Mouse (Mus musculus): ENCODE measurements around the gene Tpbg. TPM values are rescaled to one million over a fixed set of nuclear protein-coding genes. Genes with fewer than 3 reads are reported as not detected.
"Not testable (repeated sequence)": the region's sequence is repeated elsewhere in the genome, so short reads cannot be mapped to it uniquely, and the experiment has no call there.

Gene Tpbg
- polyA plus RNA-seq (2017; shearing (Covaris generic)): not detected

DNA sequence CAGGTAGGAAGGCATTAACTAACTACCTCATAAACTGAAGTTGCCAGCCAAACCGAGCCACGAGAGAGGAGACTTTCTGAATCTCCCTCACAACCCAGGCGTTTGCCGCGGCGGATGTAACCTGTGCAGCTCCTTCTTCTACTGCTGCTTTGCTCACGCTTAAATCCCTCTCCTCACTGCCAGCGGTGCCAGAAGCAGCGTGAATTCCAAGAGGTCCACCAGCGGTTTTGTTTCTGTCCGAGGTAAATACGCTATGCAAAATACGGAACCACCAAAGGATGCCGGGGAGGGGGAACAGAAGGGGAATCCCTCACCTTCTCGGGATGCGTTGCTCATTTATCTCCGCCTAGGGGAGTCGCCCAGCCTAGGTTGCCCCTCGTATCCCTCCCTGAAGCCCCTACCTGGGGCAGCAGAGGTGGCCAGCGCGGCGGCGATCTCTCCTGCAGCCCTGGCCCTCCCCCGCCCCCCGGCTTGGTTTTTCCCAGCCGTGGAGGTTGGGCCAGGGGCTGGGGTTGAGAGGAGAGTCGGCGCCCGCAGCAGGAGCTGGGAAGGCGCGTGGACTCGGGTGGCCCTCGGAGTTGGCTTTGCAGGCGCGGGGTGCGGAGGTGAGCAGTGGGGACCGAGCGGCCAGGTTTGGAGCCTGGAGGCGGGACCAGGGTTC lies at the start of gene Tpbg:
Tpbg (plus strand) TSS at position 30 of the 661 bp plus-strand sequence.
- ATAC-seq: no peak

DNA sequence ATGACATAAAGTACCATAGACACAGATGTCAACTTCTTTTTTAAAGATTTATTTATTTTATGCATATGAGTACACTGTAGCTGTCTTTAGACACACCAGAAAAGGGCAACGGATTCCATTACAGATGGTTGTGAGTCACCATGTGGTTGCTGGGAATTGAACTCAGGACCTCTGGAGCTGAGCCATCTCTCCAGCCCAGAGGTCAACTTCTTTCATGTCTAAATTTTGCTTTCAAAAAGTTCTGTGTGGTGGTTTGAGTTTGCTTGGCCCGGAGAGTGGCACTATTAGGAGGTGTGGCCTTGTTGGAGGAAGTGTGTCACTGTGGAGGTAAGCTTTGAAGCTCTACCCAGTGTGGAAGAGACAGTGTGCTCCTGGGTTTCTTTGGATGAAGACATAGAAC lies 40.2 kb upstream of the Tpbg start:
- not testable (repeated sequence) for ATAC-seq

DNA sequence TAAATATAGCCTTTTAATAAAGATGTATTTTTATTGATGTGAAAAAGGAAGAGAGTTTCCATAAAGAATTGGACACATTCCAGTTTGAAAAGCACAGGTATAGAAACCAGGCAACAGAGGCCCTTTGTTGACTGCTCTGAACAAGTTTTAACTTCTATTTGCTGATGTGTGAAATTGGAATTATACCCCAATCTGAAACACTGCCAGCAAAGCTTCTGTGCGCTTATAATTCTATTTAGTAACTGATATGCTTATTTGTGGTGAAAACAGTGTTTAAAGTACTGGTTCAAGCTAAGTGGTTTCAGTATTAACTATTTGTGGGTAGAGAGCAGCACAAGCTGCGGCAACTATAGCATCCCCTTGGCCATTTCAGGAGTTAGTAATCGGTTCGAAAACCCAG lies 39.6 kb upstream of the Tpbg start:
- ATAC-seq: no peak

DNA sequence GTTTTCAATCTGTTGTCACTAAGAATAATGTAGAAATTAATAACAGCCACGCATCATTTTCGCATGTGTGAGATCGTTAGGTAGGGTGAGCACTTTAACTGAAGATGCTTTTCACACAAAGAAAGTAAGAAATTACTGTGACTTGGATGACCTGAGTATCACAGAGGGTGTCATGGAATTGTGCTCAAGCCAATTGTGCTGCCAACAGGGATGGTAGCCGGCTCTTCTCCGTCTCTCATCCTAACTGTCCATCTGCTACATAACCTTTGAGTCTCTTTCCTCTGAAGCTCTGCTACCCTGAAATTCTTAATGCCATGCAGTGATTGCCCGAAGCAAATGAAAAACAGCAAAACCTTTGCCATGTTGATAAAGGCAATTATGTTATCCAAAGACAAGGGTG lies 35.8 kb upstream of the Tpbg start:
- ATAC-seq: no peak

DNA sequence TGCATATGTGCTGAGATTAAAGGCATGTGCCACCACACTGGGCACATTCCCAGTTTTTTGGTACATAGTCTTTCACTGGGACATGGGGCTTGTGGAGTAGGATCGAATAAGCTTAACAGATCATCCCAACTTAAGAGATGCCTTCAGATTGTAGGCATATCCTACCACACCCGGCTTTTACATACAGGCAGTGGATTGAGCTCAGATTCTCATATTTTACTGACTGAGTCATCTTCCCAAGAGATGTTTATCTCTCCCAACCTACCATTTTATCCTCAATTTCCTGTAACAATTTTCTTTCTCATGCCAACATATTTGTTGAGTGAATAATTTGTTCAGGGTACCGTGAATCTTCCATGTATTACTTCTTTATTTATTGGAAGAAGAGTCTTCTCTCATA lies 32.9 kb upstream of the Tpbg start:
- no peak for ATAC-seq

DNA sequence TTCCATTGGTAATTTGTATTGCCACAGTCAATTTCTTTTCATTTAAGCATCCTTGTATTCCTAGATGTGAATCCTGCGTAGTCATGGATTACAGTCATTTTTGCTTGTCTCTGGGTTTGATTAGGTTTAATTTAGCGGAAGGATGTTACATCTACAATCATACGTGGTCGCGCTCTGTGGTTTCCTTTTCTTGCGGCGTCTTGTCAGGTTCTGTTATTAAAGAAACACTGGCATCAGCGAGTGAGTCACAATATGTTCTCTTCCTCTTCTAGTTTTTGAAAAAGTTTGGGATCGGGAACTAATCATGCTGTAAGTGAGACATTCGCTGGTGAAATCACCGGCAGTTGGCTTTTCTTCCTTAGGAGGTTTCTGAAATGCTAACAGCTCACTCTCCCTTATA lies 21.4 kb upstream of the Tpbg start:
- ATAC-seq: no peak

DNA sequence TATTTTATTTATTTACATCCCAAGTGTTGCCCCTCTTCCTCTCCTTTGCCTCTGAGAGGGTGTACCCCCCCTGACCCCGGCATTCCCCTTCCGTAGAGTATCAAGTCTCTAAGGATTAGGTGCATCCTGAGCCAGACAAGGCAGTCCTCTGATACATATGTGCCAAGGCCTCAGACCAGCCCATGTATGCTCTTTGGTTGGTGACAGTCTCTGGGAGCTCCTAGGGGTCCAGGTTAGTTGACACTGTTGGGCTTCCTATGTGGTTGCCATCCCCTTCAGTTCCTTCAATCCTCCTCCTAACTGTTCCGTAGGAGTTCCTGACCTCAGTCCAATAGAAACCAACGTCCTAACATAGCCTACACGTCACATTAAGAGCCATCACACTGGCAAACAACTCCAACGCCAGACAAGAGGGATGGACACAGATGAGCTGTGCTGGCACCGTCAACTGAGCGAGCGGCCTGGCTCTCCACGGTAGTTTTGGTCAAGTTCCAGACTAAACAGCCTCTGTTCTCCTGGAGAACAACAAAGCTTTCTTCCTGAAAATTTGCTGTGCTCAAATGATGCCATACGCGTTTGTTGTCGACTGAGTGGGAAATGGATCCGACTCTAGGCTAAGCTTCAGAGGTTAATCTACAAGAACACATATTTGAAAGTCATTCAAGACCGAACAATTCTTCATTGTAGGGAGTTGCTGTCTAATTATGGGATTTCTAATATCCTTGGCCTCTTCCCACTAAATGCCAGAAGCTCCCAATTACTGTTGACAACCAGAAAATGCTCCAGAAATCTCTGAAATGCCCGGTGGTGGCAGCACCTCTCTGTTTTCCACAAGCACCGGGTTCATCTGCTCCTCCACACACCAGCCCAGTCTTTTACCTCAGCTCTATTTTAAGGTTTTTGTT lies 6.4 kb upstream of the Tpbg start:
- no peak for ATAC-seq

DNA sequence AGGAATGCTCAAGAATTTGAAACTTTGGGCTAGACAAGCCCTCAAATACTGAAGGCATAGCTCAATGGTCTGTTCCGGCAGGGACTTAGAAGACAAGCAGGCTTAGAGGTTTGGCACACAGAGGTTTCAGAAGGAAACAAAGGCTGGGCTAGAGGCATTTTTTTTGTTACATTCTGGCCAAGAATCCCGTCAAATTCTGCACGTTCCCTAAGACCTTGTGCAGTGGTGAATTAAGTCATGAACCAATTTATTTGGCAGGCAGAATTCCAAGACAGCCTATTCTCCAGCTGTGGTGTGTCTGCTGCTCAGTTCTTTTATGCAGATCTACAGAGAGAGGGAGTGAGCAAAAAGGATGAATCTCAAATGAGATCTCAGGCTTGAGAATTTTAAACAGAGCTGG lies 2.6 kb upstream of the Tpbg start:
- no peak for ATAC-seq

DNA sequence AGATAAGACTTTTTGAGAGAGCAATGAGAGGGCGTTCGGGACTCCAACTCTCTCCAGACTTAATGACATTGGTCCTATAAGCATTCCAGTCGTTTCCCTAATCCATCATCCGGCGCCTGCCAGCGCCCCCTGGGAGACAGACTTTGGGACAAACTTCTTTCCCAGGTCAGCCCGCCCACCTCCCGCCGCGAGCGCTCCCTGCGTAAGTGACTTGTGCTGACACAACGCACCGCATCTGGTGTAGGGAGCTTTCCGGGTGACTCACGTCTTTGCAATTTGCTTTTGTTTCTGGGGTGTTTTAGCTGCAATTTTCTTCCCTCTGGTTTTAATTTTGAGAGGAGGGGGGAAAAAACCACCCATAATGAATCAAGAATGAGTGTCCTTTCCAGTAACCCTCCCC lies 289 bp upstream of the Tpbg start:
- ATAC-seq: no peak

DNA sequence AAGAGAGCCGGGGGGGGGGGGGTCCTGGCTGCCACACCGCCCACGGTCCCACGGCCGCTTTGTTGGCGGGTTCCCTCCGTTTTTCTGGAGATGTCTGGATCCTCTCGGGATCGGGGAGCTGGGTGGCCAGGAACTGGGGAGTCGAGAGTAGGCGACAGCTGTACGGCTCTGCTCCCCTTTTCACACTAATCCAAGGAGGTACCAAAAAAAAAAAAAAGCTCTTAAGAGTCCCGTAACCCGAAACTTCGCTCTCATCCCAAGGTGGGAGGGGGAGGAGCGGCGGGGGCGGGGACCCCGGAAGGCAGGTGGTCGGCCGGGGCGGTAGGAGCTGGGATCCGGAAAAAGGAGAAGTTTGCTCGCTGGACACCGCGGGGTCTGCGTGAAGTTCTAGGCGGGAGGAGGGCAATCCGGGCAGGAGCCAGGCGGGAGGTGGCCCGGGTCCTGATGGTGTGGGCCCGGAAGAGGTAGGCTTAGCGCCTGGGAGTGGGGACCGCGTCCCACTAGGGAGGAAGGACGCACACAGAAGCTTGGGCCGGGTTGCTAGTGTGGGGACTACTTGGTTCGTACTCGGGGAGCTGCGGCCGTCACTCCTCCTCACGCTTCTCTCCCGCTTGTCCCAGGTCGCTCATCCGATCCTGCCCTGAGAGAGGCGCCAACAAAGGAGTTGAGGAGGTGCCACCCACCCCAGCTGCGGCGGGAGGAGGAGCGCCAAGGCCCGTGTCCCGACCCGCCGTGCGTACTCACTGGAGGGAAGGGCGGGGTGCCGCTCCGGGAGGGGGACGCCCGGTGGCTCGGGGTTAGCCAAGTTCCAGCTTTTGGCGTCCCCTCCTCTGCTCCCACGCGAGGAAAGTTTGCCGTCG lies 1.1 kb downstream of the Tpbg start:
- ATAC-seq: no peak

DNA sequence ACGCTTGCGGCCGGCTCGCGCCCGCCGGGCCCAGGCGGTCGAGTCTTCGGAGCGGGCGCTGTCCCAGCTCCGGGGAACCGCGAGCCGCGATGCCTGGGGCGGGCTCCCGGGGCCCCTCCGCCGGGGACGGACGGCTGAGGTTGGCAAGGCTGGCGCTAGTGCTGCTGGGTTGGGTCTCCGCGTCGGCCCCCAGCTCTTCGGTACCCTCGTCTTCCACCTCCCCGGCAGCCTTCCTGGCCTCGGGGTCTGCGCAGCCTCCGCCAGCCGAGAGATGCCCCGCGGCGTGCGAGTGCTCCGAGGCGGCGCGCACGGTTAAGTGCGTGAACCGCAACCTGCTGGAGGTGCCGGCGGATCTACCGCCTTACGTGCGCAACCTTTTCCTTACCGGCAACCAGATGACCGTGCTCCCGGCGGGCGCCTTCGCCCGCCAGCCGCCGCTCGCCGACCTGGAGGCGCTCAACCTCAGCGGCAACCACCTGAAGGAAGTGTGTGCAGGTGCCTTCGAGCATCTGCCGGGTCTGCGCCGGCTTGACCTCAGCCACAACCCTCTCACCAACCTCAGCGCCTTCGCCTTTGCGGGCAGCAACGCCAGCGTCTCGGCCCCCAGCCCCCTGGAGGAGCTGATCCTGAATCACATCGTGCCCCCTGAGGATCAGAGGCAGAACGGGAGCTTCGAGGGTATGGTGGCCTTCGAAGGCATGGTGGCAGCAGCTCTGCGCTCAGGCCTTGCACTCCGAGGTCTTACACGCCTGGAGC lies 1.9 kb downstream of the Tpbg start:
- no peak for ATAC-seq

DNA sequence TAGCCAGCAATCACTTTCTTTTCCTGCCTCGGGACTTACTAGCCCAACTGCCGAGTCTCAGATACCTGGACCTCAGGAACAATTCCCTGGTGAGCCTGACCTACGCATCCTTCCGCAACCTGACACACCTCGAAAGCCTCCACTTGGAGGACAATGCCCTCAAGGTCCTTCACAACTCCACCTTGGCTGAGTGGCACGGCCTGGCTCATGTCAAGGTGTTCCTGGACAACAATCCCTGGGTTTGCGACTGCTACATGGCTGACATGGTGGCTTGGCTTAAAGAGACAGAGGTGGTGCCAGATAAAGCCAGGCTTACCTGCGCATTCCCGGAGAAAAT lies 2.4 kb downstream of the Tpbg start:
- no peak for ATAC-seq

DNA sequence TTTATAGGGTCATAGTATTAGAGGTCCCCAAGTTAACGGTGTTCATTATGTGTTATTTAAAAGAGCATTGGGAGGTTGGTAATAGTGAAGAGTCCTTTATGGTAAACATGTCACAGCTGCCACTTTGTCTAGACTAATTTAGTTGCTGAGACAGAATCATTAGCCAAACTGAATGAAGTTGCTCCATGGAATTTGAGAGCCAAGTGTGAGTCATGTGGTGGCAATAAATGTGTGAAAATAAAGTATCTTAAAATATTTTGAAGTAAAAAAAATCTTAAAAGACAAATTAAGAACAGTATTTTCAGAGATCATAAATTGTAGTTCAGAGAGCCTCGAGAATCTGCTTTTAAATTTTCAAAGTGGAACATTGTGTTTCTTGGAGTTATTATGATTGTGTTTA lies 4.0 kb downstream of the Tpbg start:
- ATAC-seq: no peak

DNA sequence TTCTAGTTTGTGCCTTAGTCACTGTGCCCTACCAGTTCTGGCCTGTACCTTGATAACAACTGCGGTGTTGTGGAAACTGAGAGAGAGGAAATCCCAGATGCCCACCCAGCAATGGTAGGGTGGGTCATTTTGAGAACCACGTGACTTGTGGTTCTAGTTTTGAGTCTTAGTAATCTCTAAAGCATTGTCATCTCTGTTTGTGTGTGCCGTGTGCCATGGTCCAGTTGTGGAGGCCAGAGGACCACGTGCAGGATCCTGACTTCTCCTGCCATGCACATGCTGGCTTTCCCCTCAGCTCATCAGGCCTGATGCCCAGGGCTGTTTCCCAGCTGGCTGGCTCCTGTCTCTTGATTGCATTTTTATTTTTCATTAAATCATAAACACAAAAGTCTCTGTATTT lies 12.6 kb downstream of the Tpbg start:
- ATAC-seq: no peak

DNA sequence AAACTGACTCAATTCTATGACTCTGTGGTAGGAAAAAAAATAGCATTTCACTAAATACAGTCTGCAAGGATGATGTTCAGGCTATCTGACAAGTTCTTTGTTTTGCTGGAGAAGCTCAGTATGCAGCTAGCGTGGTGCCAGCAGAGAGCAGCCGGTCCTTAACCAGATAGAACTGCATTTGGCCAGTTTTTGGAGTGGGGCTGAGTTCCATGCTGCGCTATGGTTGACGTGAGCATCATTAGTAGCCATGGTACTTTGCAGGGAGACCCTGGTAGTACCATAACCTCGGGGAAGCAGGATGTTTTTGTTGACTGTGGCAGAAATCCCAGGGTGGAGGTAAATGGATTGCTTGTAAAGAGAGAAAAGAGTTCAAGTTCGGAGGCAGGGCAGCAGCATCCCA lies 14.3 kb downstream of the Tpbg start:
- no peak for ATAC-seq

DNA sequence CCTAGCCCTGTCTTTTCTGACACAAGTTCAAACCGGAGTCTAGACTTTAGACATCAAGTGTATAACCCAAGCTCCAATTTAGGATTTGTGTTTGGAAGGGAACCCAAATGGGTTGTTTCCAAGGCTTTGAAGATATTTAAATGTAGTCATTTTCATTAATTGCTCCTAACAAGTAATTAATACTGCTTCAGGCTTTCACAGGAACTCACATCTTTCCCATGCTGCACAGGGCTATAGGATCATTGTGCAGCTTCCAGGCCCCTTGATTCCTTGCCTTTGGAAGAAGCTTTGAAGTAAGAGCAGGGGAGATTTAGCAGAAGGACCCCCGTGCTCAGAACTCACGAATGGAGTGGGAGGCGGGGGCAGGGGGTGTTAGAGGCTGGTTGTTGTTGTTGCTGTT lies 18.9 kb downstream of the Tpbg start:
- ATAC-seq: no peak

DNA sequence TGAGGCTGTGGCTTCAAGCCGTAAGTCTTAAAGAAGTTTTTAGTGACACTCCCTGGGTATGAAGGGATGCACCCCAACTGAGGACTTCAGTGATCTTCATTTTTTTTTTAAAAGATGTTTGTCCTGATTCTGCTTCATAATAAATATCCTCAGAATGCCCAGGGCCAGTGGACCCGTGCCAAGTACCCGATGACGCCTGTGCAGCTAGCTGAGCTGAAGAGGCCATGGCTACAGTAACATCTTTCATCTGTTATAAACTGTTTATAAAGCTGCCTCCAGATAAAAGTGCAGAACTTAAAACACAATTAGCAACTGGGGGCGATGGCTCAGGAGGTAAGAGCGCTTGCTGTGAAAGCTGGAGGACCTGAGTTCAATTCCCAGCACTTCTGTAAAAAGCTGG lies 20.4 kb downstream of the Tpbg start:
- ATAC-seq: no peak

DNA sequence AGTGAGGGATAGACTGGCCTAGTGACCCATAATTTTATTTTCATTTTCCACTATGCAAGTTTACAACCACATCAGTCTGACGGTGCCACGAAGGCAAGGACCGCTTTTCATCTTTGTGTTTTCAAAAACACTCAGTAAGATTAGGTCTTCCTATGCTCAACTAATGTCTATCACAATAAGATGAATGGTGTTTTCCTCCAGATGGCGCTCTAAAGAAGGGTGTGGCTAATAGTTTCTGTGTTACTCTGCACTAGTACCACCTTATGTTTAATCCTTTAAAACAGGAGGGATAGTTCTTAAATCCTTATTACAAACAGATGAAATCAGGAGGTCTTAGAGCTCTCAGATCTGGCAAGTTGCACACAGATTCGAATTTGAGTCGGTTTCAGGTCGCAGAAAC lies 30.7 kb downstream of the Tpbg start:
- ATAC-seq: no peak

DNA sequence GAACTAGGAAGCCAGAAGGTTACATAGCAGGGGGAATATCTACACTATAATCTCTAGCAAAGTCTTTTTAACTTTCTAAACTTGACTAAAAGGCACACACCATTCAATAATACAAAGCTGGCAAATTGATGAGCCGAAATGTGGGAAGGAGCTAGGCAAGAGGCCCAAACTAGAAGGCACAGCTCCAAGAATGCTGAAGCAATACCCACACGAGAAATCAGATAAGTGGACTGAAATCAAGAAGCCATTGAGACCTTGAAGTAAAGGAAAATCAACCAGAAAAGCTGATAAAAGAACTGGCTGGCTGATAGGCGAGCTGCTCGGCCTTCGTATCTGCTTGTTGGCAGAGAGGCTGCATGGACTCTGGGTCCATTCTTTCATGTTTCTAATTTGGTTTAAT lies 51.5 kb downstream of the Tpbg start:
- no peak for ATAC-seq

Data from CD4-positive, CD25-positive, alpha-beta regulatory T cell, adult 4 months (primary cell).